Mouse (Mus musculus): ENCODE results near the gene Fsd2.

Gene Fsd2

GRCm38 (mm10) chr7:81566892-81567291 is at the start of gene Fsd2:
Fsd2 (minus strand) TSS chr7:81566944.
- no peak for DNase-seq (ENCODE audit: extremely low read depth, insufficient read length, low spot score)

DNA sequence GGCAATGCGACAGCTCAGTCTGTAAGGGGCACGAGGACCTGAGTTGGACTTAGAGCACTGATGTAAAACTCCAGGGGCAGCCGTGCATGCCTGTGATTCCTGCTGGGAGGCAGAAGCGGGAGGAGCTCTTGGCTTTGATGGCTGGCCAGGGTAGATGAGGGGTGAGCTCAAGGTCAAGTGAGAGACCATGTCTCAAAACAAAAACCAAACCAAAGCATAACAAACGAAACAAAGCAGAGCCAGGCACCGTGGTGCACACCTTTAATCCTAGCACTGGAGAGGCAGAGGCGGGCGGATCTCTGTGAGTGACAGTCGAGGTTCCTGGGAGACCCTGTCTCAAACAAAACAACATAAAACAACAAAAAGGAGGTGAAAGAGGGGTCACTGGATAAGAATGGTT is 48.3 kb upstream of the Fsd2 start:
- DNase-seq (ENCODE audit: extremely low read depth, insufficient read length, low spot score), result no peak

- no peak for DNase-seq (ENCODE audit: extremely low read depth, insufficient read length, low spot score)
Measured at GRCm38 (mm10) chr7:81612856-81613635, 46.3 kb upstream of the Fsd2 start.

DNA sequence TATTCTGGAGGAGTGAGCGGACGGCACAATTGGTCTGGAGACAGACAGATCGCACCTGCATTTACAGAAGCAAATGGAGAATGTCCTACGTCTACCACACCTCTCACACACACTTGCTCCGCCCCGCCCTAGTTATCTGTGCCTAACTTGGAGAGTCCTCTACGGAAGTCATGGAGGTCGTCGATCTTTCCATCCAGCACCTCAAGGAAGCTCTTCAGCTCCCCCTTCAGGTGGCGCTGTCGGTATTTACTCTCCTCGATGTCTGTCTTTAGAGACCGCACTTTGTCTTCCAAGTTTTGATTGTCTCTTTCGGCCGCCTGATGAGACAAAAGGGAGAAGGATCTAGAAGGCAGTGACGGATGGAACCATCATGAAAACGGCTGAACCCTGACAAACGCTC is 43.4 kb upstream of the Fsd2 start:
- DNase-seq (ENCODE audit: extremely low read depth, insufficient read length, low spot score), result no peak

GRCm38 (mm10) chr7:81606452-81606851 is 39.7 kb upstream of the Fsd2 start:
- DNase-seq (ENCODE audit: extremely low read depth, insufficient read length, low spot score), result no peak

DNA sequence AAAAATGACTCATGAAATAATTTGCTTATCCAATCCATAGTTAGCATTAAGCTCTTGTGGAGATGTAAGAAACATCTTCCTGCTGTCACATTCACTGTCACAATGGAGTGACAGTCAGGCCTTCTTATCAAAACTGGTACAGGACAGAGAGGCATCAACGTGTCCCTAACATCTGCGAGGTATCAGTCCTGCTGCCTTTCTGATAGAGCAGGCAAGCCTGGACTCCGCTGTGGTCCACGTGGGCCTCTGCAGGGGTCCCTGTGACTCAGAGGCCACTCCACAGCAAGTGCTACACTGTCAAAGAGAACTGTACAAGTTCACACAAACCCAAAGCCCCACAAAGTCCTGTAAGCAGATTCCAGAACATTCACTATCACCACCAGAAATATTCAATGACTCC is 38.7 kb upstream of the Fsd2 start:
- no peak for DNase-seq (ENCODE audit: extremely low read depth, insufficient read length, low spot score)

- no peak for DNase-seq (ENCODE audit: extremely low read depth, insufficient read length, low spot score)
Measured at GRCm38 (mm10) chr7:81604991-81605390, 38.2 kb upstream of the Fsd2 start.

- no peak for DNase-seq (ENCODE audit: extremely low read depth, insufficient read length, low spot score)
Measured at GRCm38 (mm10) chr7:81599379-81600280, 32.9 kb upstream of the Fsd2 start.

- no peak for DNase-seq (ENCODE audit: extremely low read depth, insufficient read length, low spot score)
Measured at GRCm38 (mm10) chr7:81597660-81598059, 30.9 kb upstream of the Fsd2 start.

GRCm38 (mm10) chr7:81596086-81596485 is 29.3 kb upstream of the Fsd2 start:
- DNase-seq (ENCODE audit: extremely low read depth, insufficient read length, low spot score), result no peak

- no peak for DNase-seq (ENCODE audit: extremely low read depth, insufficient read length, low spot score)
Measured at GRCm38 (mm10) chr7:81595056-81595455, 28.3 kb upstream of the Fsd2 start.

DNA sequence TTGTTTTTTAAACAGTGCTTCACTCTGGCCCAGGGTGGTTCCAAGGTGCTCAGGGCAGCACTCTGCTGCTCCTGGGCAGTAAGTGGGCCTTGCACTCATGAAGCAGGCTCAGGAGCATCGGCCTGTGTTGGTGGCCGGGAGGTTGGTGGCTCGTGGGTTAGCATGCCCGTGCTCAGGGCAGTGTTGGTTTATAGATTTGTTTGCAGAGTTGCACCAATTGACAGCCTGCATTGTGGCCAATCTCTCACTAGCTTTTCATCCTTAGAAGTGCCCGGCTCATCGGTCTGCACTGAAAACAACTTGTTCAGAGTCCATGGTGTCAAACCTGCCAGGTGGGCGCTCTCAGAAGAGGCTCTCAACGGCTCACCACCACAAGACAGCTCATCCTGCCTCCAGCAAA is 26.6 kb upstream of the Fsd2 start:
- no peak for DNase-seq (ENCODE audit: extremely low read depth, insufficient read length, low spot score)

DNA sequence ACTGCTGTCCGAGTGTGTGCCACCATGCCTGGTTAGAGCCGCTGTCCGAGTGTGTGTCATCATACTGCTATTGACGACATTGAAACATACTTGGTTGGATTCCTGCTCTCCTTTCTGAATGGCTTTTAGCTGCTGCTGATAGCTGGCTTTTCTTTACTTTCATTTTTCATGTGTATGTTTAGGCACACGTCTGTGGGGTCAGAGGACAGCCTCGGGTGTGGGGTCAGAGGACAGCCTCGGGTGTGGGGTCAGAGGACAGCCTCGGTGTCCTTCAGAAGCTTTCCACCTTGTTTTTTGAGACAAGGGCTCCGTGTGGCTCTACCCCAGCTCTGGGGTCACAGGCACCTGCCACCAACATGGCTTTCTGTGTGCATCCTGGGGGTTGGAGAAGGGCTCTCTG is 25.9 kb upstream of the Fsd2 start:
- DNase-seq (ENCODE audit: extremely low read depth, insufficient read length, low spot score), result no peak

DNA sequence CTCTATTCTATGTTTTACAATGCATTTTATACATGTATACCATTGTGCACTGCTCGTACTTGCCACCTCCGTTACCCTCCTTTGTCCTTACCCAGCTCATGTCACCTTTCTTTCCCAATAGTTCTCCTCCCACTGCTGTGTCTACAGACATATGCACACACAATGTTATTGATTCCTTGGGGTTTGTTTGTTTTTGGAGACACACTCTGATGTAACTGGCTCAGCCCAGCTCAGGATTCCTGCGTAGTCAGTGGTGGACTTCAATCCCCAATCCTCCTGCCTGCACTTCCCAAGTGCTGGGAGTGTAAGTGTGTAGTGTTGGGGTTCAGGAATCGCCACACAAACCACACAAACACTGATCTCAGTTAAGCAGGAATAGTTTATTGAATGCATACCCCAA is 20.5 kb upstream of the Fsd2 start:
- no peak for DNase-seq (ENCODE audit: extremely low read depth, insufficient read length, low spot score)

DNA sequence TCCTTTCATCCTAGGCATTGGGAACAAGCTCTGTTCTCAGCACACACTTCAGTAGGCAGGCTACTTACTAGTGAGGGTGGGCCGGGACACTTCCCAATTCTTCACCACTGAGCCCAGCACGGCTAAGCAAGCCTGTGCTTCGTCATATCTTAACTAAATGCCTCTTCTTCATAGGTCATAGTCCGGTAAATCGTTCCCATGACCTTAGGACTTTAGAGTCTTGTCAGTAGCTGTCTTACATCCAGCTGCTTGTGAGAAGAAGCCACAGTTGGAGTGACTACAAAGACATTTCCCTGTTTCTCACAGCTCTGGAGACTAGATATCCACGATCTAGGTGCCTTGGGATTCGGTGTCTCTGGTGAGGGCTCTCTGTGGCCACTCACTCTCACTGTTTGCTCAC is 18.6 kb upstream of the Fsd2 start:
- DNase-seq (ENCODE audit: extremely low read depth, insufficient read length, low spot score), result no peak

- DNase-seq (ENCODE audit: extremely low read depth, insufficient read length, low spot score), result no peak
Measured at GRCm38 (mm10) chr7:81583512-81583911, 16.8 kb upstream of the Fsd2 start.

DNA sequence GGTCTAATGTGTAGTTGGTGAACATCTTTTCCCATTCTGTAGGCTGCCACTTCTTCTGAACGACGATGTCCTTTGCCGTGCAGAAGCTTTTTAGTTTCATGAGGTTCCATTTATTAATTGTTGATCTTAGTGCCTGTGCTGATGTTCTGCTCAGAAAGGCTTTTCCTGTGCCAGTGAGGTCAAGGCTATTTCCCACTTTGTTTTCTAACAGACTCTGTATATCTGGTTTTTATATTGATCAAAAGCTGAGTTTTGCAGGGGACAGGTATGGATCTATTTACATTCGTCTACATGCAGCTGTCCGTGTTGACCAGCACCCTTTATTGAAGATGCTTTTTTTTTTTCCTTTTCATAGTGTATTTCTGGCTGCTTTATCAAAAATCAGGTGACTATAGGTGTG is 12.6 kb upstream of the Fsd2 start:
- no peak for DNase-seq (ENCODE audit: extremely low read depth, insufficient read length, low spot score)

DNA sequence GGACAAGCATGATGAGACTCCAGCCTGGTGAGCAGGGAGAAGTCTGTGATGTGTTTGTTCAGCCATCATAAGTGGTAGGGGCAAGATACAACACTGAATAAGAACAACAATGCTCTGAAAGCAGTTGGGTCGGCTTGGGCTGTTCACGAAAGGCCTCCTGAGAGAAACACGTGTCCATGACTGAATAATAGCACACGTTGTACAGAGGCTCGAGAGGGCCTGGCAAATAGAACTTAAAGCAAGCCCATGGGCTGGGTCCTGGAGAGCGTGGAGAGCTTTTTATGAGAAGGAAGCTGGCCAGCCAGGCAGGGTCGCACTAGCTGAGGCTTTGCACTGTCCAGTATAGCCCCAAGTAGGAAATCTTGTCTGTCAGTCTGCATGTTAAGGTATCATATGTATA is 11.7 kb upstream of the Fsd2 start:
- no peak for DNase-seq (ENCODE audit: extremely low read depth, insufficient read length, low spot score)

- DNase-seq (ENCODE audit: extremely low read depth, insufficient read length, low spot score), result no peak
Measured at GRCm38 (mm10) chr7:81577872-81578271, 11.1 kb upstream of the Fsd2 start.

DNA sequence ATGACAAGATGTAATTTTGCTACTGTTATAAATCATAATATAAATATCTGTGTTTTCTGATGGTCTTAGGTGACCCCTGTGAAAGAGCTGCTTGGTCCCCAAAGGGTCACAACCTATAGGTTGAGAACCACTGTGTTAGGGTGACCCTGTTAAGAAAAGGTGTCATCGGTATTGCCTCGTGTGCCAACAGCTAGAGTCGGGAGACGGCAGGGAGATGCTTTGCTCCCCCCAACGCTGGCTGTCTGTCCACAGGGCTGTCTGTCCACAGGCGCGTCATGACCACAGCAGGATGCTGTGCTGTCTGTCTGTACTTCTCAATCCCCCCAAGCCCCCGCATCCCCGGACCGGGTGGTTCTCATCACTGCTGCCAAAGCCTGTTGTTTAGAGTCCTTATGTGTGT is 8.9 kb upstream of the Fsd2 start:
- DNase-seq (ENCODE audit: extremely low read depth, insufficient read length, low spot score), result no peak

DNA sequence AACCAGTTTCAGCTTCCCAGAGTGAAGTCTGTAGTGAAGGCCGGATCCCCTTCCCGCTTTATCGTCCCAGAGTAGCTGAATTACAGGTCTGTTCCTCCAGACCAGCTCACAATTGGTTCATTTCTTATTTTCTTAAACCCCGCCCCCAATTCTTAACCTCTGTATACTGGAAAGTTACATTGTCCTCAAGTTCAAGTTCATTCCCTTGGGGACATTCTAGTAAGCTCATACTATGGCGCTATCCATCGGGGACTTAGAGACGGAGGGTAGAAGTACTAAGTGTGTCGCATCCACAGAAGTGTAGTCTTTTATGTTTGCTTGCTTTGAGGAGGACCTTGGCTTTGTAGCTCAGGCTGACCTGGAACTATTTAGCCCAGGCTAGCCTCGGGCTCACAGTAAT is 7.1 kb upstream of the Fsd2 start:
- no peak for DNase-seq (ENCODE audit: extremely low read depth, insufficient read length, low spot score)

DNA sequence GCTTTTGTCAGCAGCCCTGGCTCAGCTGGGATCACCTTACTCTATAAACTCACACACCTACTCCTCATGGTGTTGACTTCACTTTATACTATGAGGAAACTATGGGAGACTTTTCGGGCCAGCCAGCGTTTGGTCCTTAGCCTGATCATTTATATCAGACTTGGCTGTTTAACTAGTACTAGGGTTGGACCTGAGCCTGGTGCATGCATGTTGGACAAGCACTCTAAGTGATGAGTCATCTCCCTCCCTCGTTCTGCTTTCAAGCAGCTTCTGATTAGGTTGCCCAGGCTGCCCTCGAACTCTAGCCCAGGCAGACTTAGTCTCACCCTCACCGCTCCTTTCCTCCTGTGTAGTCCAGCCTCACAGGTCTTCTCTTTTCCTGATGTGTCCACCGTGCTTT is 6.7 kb upstream of the Fsd2 start:
- peak; percentile 34 for DNase-seq (ENCODE audit: extremely low read depth, insufficient read length, low spot score)

All from 3134 (cell line).